Comparison of ENCODE assay signal across 7 mouse cellular contexts in the genomic region with DNA sequence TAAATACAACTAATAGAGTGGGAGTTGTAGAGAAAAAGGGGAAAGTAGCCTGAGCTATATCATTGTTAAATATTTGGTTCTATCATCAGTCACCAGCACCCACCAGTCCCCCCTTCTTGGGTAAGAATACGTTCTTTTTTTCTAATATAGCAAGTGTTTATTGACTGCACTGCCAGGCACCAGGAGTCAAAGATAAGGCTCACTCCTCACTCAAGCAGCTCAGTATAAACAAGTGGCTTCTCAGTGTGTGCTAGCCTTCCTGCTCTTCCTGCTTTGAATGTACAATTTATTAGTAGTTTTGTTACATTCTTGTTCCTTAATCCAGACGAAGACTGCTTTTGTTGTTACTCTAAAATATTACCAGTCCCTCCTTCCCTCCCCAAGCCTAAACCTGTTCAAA. TPM values are rescaled to one million over a fixed set of nuclear protein-coding genes. Genes with fewer than 3 reads are reported as not detected.
A peak's percentile ranks its signal among the peaks of the same experiment; 100 is the strongest.
DNase-seq lines count a peak whose midpoint lies in the region; ATAC-seq and TF ChIP-seq lines count a peak whose summit lies in the region.

No protein-coding gene starts in this region.

- H3K9me3 ChIP-seq in forebrain, embryonic 11.5 days (ENCODE audit: control insufficient read depth, low read length): no peaks in the 10 kb centered on the region

- H3K4me3 ChIP-seq in testis, adult 2 months (ENCODE audit: control insufficient read depth, low read depth, low read length): peak overlapping the region; percentile 7; the same call in 1 of the 2 replicates
- H3K4me3 ChIP-seq in forebrain, embryonic 11.5 days (ENCODE audit: low read depth, low read length): peak overlapping the region; percentile 12

- WGBS in forebrain, embryonic 11.5 days: 77% methylated on average over 2 of the region's 2 CpGs

- no peak for ATAC-seq in forebrain, embryonic 11.5 days (replicated peaks; ENCODE audit: low FRiP score)

- H3K27me3 ChIP-seq in testis, adult 2 months (ENCODE audit: control insufficient read depth, insufficient read depth, low read length): no peaks in the 10 kb centered on the region
- H3K27me3 ChIP-seq in forebrain, embryonic 11.5 days (ENCODE audit: control insufficient read depth, insufficient read depth, low read length): no peaks in the 10 kb centered on the region

- no peaks in the 10 kb centered on the region for H3K36me3 ChIP-seq in testis, adult 2 months (ENCODE audit: control insufficient read depth, insufficient read depth, low read length)
- H3K36me3 ChIP-seq in forebrain, embryonic 11.5 days (ENCODE audit: control insufficient read depth, insufficient read depth, low read length): no peaks in the 10 kb centered on the region

- no peak overlapping the region for H3K27ac ChIP-seq in testis, adult 2 months (ENCODE audit: control insufficient read depth, insufficient read depth, low read depth, low read length)
- no peak overlapping the region for H3K27ac ChIP-seq in forebrain, embryonic 11.5 days (ENCODE audit: low read depth, low read length)

- no peak for DNase-seq in testis, postnatal 14 days (ENCODE audit: low spot score)
- DNase-seq in forebrain, embryonic 11.5 days (ENCODE audit: low spot score): no peak
- DNase-seq in liver (peak; percentile 45), MN1 (ENCODE audit: low spot score) (no peak)
- no peak for DNase-seq in right cerebral cortex, postnatal 25 days
- DNase-seq in right cerebral cortex, postnatal 10 days (ENCODE audit: low spot score in 2 of 2): no peak

- no peak for TF ChIP-seq POLR2A in testis, adult 2 months (IDR thresholded peaks at IDR 0.05; ENCODE audit: control insufficient read depth, low read depth, low read length)

- H3K9ac ChIP-seq in forebrain, embryonic 11.5 days (ENCODE audit: low read length): no peak overlapping the region

- TF ChIP-seq CTCF in testis, adult 2 months (IDR thresholded peaks at IDR 0.05; ENCODE audit: control insufficient read depth, insufficient read depth, insufficient replicate concordance, low read depth, low read length): no peak

- peaks cover 2% of the 10 kb centered on the region; the same call in 1 of the 2 replicates for H3K4me1 ChIP-seq in testis, adult 2 months (ENCODE audit: control insufficient read depth, insufficient read depth, low read length)
- H3K4me1 ChIP-seq in forebrain, embryonic 11.5 days (replicated peaks; ENCODE audit: control insufficient read depth, insufficient read depth, low read length): peaks cover 5% of the 10 kb centered on the region; the same call in 1 of the 2 replicates

- H3K4me2 ChIP-seq in forebrain, embryonic 11.5 days (ENCODE audit: low read depth, low read length, severe bottlenecking): peak overlapping the region; percentile 38; the same call in 1 of the 2 replicates

RNA-seq across cellular contexts. Expression of a gene that starts 2.3 kb away (rescaled TPM):
- 13.4 and 21.2 TPM in 2 replicates for polyA plus RNA-seq in testis, adult 2 months (2012; rRNA removed)
- 204 and 220 TPM in 2 replicates for polyA plus RNA-seq in forebrain, embryonic 11.5 days (2014; fragmentation: Nextera tagmentation; extraction: Ambion mirVana)
